Mouse (Mus musculus): Measurements from ENCODE around the gene Steap4.
"Not testable (repeated sequence)": the region's sequence is repeated elsewhere in the genome, so short reads cannot be mapped to it uniquely, and the experiment has no call there.

Gene Steap4

GRCm38 (mm10) chr5:7991631-7992030 is 31.4 kb downstream of the Steap4 start:
- not testable (repeated sequence) for DNase-seq (ENCODE audit: low spot score)

- no peak for DNase-seq (ENCODE audit: low spot score)
Observed at GRCm38 (mm10) chr5:7993766-7994165, 33.5 kb downstream of the Steap4 start.

GRCm38 (mm10) chr5:7995288-7995897 is 35.1 kb downstream of the Steap4 start:
- no peak for DNase-seq (ENCODE audit: low spot score)

GRCm38 (mm10) chr5:7996401-7997044 is 36.3 kb downstream of the Steap4 start:
- DNase-seq (ENCODE audit: low spot score), result no peak

- DNase-seq (ENCODE audit: low spot score), result no peak
Observed at GRCm38 (mm10) chr5:7997086-7997485, 36.8 kb downstream of the Steap4 start.

GRCm38 (mm10) chr5:8000466-8000865 is 40.2 kb downstream of the Steap4 start:
- no peak for DNase-seq (ENCODE audit: low spot score)

GRCm38 (mm10) chr5:8002827-8003226 is 42.6 kb downstream of the Steap4 start:
- no peak for DNase-seq (ENCODE audit: low spot score)

- no peak for DNase-seq (ENCODE audit: low spot score)
Observed at GRCm38 (mm10) chr5:8013276-8013675, 53.0 kb downstream of the Steap4 start.

All from spleen, adult 12 weeks (tissue).